Mouse (Mus musculus) embryonic facial prominence, embryonic 11.5 days (tissue): ENCODE results near the gene Olfr1495. TPM values are rescaled to one million over a fixed set of nuclear protein-coding genes. Genes with fewer than 3 reads are reported as not detected.

Experiments
- ATAC-seq: fragments of 200-750 bp; cut with Nextera tagmentation; replicated peaks from 2 replicates; pipeline ENCODE4 v1.8.0; 2017; ENCODE audit warnings: low read depth; ENCODE audit not compliant: insufficient number of reproducible peaks, low FRiP score, low TSS enrichment
- DNase-seq: peaks from one replicate; pipeline ENCODE4 v3.0.0-alpha.2; 2015; ENCODE audit warnings: low spot score
- H3K27ac ChIP-seq: fragments of 300-500 bp; sonication (generic); replicated peaks from 2 replicates; pipeline ENCODE4 v1.5.1; 2014; ENCODE audit warnings: mild to moderate bottlenecking, low read depth, low read length, control low read depth
- H3K27me3 ChIP-seq: fragments of 300-500 bp; sonication (generic); 2 replicates; pipeline ENCODE4 v1.6.1; 2014; ENCODE audit warnings: mild to moderate bottlenecking, low read length, moderate library complexity, mixed read lengths; ENCODE audit not compliant: control insufficient read depth, insufficient read depth
- H3K36me3 ChIP-seq: fragments of 300-500 bp; sonication (generic); replicated peaks from 2 replicates; pipeline ENCODE4 v1.6.1; 2014; ENCODE audit warnings: low read depth, mild to moderate bottlenecking, low read length, moderate library complexity, mixed read lengths; ENCODE audit not compliant: control insufficient read depth, insufficient read depth
- H3K4me1 ChIP-seq: fragments of 300-500 bp; sonication (generic); 2 replicates; pipeline ENCODE4 v1.6.1; 2014; ENCODE audit warnings: low read length, mixed read lengths; ENCODE audit not compliant: control insufficient read depth, insufficient read depth
- H3K4me2 ChIP-seq: fragments of 300-500 bp; sonication (generic); 2 replicates; pipeline ENCODE4 v1.6.1; 2014; ENCODE audit warnings: low read depth, mild to moderate bottlenecking, control low read depth, low read length, moderate library complexity
- H3K4me3 ChIP-seq: fragments of 300-500 bp; sonication (generic); 2 replicates; pipeline ENCODE4 v1.5.1; 2014; ENCODE audit warnings: low read depth, low read length, control low read depth
- H3K9ac ChIP-seq: fragments of 300-500 bp; sonication (generic); replicated peaks from 2 replicates; pipeline ENCODE4 v1.6.1; 2014; ENCODE audit warnings: mild to moderate bottlenecking, control low read depth, low read length
- H3K9me3 ChIP-seq: fragments of 300-500 bp; sonication (generic); replicated peaks from 2 replicates; pipeline ENCODE4 v1.6.1; 2016; ENCODE audit warnings: mild to moderate bottlenecking, low read length, inconsistent platforms, mixed read lengths; ENCODE audit not compliant: control insufficient read depth
- WGBS: fragments of 180-500 bp; shearing (Covaris S2); extraction: QIAGEN DNeasy Blood & Tissue Kit; methylation state at CpG from one replicate; pipeline ENCODE4 v1.1.7; 2014; 5-methylcytosine and 5-hydroxymethylcytosine counted together
- polyA plus RNA-seq: library from polyadenylated mRNA; unstranded; fragments of >200 nt; fragmentation: Nextera tagmentation; extraction: Ambion mirVana; gene quantifications from 2 replicates; pipeline ENCODE4 v1.2.1, GENCODE M21; 2014

The Olfr1495 gene
- polyA plus RNA-seq, 1 experiment from 2014 or later = not detected

DNA sequence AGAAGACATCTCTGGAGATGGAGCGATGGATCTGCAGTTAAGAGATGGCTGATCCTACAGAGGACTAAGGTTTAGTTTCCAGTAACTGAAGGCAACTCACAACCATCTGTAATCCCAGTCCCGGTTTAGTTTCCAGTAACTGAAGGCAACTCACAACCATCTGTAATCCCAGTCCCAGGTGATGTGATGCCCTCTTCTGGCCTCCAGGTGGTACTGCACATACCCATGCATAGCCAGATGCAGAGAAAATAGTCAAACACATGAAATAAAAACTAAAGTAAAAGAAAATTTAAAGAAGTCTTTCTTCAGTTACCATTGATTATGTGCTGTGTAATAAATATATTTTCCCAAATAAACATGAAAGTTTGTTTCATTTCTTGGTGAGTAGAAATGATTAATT is 48.4 kb downstream of the Olfr1495 start:
- 68% methylated on average over 2 of the region's 2 CpGs for WGBS
- Histone ChIP-seq H3K9ac (no peak overlapping the region), H3K27ac (no peak overlapping the region), H3K4me2 (no peak overlapping the region), H3K36me3 (no peaks in the 10 kb centered on the region), H3K4me3 (no peak overlapping the region), H3K4me1 (no peaks in the 10 kb centered on the region), H3K27me3 (no peaks in the 10 kb centered on the region), H3K9me3 (no peaks in the 10 kb centered on the region)
- ATAC-seq (no peak), DNase-seq (no peak)

DNA sequence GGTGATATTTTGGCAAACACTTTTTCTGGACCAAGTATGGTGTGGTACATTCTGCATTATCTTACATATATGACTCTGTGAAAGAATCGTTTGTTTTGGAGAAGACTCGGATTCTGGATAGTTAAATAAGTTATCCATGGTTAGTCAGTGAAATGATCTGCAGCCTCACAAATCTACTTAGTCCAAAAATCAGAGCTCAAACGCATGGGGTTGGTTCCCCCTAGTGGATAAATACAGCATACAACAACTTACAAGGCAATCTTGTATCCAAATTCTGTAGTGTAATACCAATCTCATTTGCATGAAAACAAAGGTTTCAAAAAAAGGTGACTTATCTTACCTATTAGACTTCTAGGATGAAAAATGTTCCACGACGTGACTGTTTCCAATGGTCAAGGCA is 54.4 kb downstream of the Olfr1495 start:
- ATAC-seq (no peak), DNase-seq (peak; percentile 9)
- Histone ChIP-seq H3K27ac (no peak overlapping the region), H3K36me3 (no peaks in the 10 kb centered on the region), H3K9ac (no peak overlapping the region), H3K27me3 (no peaks in the 10 kb centered on the region), H3K4me2 (no peak overlapping the region), H3K9me3 (no peaks in the 10 kb centered on the region), H3K4me3 (no peak overlapping the region), H3K4me1 (no peaks in the 10 kb centered on the region)
- 31% methylated on average over 5 of the region's 5 CpGs for whole genome bisulfite sequencing

GRCm38 (mm10) chr19:13819347-13819746 is 54.9 kb downstream of the Olfr1495 start, which contains the start of gene Olfr1499:
TSS of gene Olfr1499 (minus strand) at chr19:13819447.
- H3K9ac ChIP-seq = no peak within 1 kb of the TSS
- DNase-seq = no peak
- no peaks in the 10 kb centered on the region for H3K36me3 ChIP-seq
- no peak within 1 kb of the TSS for H3K4me3 ChIP-seq
- no peak for ATAC-seq
- H3K27ac ChIP-seq = no peak within 1 kb of the TSS
- H3K27me3 ChIP-seq = no peaks in the 10 kb centered on the region
- no peak within 1 kb of the TSS for H3K4me2 ChIP-seq
- no peaks in the 10 kb centered on the region for H3K9me3 ChIP-seq
- no peaks in the 10 kb centered on the region for H3K4me1 ChIP-seq

Other genes with a start within 250 kb of the Olfr1495 start
- gene Olfr1480, start 236.7 kb upstream of the Olfr1495 start, polyA plus RNA-seq = not detected in 2 replicates
- not detected in 2 replicates for gene Olfr1484, start 181.1 kb upstream of the Olfr1495 start, polyA plus RNA-seq
- not detected in 2 replicates for gene Olfr1487, start 147.2 kb upstream of the Olfr1495 start, polyA plus RNA-seq
- not detected in 2 replicates for gene Olfr1489, start 133.0 kb upstream of the Olfr1495 start, polyA plus RNA-seq
- gene Olfr1490, start 113.5 kb upstream of the Olfr1495 start, polyA plus RNA-seq = not detected in 2 replicates
- gene Olfr1491, start 67.3 kb upstream of the Olfr1495 start, polyA plus RNA-seq = not detected in 2 replicates
- not detected in 2 replicates for gene Olfr1493-ps1, start 41.3 kb upstream of the Olfr1495 start, polyA plus RNA-seq
- gene Olfr1494, start 24.9 kb upstream of the Olfr1495 start, polyA plus RNA-seq = not detected in 2 replicates
- not detected in 2 replicates for gene Olfr1496, start 13.3 kb downstream of the Olfr1495 start, polyA plus RNA-seq
- not detected in 2 replicates for gene Olfr1497, start 33.6 kb downstream of the Olfr1495 start, polyA plus RNA-seq
- gene Olfr1499, start 54.8 kb downstream of the Olfr1495 start, polyA plus RNA-seq = not detected in 2 replicates
- not detected in 2 replicates for gene Olfr1500, start 65.9 kb downstream of the Olfr1495 start, polyA plus RNA-seq
- not detected in 2 replicates for gene Olfr1501, start 86.1 kb downstream of the Olfr1495 start, polyA plus RNA-seq
- not detected in 2 replicates for gene Olfr1502, start 97.2 kb downstream of the Olfr1495 start, polyA plus RNA-seq
- not detected in 2 replicates for gene Olfr1504, start 133.3 kb downstream of the Olfr1495 start, polyA plus RNA-seq
- not detected in 2 replicates for gene Olfr1505, start 148.9 kb downstream of the Olfr1495 start, polyA plus RNA-seq